Mouse (Mus musculus) fibroblast of lung, adult 2 months (primary cell): ENCODE measurements at regions not wholly inside any gene's neighbourhood (a gene's known extent, or its start where the extent isn't known, plus 50 kb on each side); places are given as distances from the start of the nearest gene placed in this dataset.

Experiments
- DNase-seq: peaks from one replicate; pipeline ENCODE4 v3.0.0-alpha.2; 2011; ENCODE audit warnings: low read depth

DNA sequence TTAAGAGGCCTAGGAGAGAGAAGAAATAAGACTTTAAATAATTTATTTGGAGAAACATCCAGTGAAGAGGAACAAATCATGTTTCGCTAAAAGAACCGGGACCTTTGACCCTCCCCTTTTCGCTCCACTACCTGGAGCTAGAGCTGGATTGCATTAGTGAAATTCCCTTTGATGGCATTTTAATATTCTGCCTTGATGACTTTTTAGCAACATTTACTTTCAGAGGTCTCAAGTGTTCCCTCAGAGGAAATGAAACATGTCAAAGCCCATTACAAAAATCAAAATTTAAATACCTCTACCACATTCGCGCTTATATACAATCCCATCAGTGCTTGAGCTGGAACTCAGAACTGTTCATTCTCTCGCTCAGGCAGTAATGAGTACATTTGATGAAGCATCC lies 297.0 kb upstream of the Gm10295 start:
- DNase-seq: no peak

DNA sequence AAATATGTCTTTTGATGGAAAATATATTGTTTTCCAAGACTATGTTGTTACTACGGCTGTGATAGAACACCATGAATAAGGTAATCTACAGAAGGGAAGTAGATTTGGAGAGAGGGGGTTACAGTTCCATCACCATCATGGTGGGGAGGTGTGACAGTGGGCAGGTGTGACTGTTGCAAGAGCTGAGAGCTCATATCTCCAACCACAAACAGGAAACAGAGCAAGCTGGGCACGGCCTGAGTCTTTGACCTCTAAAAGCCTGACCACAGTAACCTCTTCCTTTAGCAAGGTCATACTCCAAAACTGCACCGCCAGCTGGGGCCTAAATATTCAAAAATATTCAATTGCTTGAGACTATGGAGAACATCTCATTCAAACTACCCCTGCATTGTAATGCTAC lies 295.7 kb upstream of the Gm10295 start:
- no peak for DNase-seq

DNA sequence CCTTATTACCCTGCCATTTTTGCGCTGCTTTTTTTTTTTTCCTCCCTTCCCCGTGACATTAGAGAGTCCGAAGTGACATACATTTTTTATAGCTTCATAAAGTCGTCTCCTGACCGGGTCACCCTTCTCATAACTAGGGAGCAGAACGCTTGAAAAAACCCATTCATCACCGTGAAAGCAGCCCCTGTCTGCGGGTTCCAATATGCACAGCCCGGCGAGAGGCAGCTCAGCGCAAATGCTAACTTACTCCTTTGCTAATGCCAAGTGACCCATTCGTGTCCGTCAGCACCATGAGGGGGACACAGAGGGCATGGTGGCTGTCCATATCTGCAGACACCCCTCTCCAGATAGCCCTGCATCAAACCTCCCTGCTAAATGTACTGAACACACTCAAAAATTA lies 271.8 kb upstream of the Gm10295 start:
- DNase-seq: no peak

DNA sequence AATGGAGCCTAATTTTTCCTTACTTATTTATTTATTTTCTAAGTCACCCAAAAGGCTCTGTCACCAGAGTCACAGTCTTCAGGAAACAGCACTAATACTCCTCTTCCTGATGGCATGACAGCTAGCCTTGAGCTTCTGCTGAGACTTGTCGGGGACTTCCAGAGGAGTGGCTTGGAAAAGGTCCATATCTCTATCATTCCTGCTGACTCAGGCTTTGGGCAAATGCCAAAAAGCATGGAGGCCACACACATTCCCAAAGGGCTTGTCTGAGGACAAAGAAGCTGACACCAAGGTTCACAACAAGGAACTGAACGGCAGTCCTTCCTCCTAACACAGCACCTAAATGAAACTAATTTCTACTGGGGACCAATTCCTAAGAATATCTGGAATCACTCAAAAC lies 251.9 kb upstream of the Gm10295 start:
- DNase-seq: no peak

DNA sequence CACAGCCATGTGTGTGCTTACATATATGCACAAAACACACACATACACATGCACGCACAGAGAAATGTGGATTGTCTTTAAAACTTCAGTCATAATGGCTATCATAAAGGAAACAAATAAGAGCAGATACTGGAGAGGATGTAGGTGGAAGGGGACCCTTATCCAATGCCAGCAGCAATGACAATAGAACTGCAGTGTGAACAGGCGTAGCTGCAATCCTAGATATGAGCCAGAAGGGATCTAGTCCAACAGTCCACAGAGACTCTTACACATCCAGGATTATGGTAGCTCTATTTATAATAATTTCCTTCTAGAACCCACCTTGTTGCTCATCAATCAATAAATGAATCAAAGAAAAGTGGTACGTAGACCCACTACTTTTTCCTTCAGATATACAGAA lies 245.5 kb upstream of the Gm10295 start:
- no peak for DNase-seq

DNA sequence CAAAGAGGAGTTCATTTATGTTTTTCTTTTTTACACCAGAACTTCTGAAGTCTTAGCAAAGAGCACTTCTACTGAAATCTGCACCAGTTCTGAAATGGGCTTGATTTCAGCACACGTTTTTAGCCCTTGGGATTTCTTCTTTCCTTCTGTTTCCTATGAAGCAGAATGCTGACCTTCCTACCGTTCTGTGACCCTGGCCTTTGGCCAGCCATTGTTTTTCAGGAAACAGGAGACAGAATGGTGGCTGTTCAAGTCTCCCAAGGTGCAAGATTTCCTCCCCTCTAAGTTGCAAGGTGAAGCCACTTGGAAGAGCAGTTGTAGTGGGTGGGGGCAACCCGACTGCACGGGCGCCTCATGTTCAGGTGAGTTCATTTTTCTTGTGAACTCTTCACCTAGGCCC lies 236.3 kb upstream of the Gm10295 start:
- no peak for DNase-seq

DNA sequence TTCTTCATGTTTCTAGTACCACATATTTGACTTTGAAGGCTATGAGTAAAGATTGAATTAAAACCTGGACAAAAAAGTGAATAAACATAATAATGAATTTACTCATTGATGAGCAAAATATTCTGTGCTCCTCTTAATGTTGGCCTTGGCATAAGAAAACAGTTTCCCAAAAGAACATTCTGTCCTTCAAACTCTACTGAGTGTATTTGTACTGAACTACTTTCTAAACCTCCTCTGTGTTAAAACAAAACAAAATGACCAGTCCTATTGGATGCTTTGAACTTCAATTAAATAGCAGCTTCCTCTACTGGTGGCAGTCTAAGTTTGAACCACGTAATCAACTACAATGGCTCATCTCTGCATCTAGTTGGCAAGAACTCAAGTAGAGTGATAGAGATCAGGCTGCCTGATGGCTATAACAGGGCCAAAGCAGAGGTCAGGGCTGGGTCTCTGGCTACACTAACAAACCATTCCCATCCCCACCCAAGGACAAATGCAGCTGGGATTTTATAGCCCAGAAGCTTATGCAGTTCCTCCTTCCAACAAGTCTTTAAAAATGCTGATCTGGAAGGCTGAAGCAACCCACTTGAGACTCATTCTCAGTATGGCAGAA lies 232.3 kb upstream of the Gm10295 start:
- no peak for DNase-seq

DNA sequence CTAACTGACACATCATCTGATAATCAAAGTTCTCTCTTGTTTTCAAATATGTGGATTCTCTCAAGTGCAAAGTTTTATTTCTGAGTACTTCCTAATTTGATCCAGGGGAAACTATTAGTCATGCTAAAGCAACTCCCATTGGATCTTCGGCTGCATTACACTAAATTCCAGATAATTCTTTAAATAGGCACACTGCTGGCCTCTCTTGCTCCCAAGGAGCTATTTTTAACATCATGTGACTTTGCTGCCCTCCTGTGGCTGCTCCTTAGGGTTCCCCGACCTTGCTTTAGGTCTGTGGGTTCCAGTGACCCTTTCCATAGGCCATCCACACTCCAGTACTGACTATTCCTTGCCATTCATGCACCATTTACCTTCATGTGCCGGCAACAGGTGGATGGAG lies 230.5 kb upstream of the Gm10295 start:
- DNase-seq: peak; percentile 27

DNA sequence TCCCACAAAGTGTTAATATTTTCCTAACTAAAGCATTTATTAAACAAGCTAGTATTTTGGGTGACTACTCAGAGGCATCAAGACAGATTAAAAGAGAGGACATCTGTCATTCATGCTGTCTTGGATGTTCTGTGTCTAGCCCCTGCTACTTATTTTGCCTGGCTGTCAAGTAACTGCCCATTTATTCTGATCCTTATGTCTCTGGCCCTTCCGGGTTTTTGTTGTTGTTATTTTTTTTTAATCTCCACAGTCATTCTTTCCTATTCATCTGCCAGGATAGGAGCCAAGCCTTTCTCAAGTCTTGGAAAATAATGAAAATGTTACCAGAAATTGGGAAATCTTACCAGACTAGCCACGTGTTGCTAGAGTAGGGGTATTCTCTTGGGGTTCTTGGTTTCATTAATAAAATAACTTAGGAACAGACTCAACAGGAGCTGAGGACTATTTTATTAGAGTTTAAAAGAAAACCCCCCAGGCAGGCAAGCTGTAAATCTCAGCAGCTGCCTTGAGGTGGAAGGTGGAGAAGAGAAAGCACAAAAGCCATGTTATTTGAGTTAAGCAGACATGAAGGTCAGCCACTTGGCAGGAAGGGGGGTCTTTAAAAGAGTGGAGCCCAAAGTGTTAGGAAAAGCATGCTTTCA lies 209.1 kb upstream of the Gm10295 start:
- peak; percentile 49 for DNase-seq

DNA sequence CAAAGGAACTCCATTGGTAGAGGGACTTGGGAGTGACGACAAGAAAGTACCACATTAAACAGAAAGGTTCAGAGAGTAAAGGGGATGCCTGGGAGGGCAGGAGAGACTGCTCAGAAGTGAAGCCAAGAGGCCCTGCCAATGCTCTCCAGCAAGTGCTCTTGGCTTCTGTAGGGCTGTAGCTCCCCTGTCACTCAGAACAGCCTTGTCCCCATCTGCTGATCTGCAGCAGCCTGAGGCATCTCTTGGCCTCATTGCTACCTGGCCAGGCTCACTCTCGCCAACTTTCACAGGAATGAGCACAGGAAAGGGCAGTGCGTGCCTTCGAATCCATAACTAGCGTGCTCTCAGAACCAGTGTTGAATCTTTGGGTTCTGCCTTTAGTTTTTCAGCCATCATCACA lies 205.2 kb upstream of the Gm10295 start:
- no peak for DNase-seq

DNA sequence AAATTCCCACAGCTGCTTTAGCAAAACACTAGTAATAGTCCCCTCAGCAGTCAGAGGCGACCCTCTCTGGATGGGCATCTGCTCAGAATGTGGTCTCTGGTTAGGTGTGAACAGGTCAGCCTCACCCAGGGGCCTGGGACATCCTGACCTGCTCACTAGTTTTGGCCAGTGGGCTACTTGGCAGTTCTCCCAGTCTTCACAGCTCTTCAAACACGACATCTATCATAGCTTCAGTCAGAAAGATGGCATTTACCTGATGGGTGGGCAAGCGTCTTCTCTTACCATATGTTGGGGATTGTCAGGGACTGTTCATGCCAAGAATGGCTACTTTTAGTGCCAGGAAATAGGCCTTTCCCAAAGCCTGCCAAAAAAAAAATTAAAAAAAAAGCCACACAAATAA lies 204.2 kb upstream of the Gm10295 start:
- peak; percentile 77 for DNase-seq

DNA sequence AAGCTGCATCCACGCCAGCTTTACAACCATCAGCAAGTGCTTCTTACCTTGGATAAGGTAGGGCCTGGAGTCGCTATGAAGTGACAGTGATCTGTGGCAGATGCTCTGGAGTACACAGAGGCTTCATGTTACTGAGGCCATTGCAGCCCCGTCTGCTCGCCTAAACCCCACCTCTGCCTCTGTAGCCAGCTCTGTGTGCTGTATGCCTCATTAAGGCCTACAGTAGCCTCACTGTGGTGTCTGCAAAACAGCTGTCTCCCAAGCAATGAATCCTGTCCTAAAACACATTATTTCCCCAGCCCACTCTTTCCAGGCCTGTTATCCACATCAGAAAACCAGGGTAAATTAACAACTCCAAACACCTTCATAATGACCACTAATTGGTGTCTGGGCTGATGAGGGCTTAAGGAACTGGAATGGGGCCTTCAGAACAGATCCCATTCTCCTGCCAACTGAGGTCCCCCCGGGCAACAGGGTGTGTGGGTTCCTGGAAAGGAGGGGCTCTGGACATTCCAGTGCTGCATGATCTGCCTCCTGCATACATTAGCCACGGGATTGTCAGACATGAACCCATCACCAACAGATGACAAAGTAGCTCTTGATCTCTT lies 195.4 kb upstream of the Gm10295 start:
- no peak for DNase-seq

DNA sequence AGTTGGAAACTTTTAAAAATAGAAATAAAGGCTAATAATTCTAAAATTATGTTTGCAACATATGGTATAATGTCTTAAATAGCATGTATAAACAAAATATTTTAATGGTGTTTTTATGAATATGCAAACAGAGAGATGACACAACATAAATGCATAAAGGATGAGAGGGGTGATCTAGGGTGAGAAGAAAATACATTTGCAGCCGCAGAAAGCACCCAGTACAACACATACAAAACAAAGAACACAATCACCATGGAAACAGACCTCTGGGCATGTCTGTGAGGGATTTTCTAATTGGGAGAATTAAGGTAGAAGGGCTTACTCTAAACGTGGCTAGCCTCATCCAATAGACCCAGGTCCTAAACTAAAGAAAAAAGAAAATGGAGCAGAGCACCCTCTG lies 190.2 kb upstream of the Gm10295 start:
- DNase-seq: no peak

DNA sequence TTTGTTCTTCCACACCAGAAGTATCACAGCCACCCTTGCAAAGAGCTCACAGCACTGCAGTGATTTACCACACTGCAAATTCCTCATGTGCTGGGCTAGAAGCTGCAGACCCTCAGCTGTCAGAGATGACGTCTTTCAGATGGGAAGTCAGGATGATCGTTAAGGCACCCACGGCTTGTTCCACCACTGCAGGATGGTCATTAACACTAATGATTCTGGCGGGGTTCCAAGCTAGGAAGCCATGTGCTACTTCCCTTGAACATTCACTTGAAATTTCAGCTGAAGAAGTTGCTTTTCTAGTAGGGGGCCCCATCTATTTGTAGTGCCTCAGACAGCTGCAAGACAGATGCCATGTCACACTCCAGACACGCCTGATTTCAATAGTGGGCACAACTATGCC lies 181.8 kb upstream of the Gm10295 start:
- DNase-seq: no peak

DNA sequence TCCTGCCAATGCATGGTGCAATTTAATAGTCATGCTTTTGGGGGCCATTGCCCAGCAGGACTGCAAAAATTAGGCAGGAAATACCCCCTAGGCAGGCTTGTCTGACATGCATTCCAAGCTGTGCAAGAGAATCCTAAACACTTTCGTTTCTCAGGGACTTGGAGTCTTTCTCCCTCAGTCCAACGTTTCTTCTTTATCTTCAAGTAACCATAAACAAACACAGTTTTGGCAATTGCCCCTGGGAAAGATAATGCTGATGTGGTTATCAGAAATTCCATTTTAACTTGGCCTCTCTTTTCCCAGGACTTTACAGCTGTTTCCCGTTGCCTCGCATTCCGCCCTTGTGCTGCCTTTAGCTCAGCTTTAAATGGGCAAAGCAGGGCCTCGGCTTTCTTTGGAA lies 180.2 kb upstream of the Gm10295 start:
- peak; percentile 69 for DNase-seq

DNA sequence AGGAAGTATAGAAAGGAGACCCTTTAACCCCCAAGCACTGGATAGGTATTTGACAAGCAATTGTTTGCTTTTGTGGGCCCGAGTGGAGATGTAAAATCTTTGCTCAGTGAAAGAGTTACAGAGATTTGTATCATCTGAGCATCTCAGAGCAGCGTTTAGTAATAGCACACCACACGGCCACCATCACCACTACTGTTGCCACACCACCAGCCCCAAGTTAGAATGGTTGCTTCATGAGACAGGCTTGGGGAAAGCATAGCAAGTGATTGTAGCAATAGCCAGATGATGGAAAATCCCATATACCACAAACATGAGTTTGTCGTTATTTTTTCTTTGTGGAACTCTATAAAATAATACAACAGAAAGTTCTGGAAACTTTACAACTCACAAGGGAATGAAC lies 179.6 kb upstream of the Gm10295 start:
- peak; percentile 21 for DNase-seq

DNA sequence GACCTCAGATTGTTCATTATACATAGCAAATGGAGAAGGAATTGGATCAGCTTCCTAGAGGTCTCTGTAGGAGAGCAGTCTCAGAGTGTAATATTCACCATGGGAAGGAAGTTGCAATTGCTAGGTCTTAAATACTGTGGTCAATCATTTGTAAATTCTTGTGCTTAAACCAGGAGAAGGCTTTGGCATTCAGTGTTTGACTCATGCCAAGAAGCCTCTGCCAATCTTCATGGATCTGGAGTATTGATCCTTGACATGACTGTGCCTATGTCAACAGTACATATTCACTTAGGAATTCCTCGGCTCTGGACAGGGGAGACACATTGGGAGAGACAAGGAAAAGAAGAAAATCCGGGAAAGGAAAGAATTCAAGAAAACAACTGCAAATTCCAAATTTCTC lies 174.9 kb upstream of the Gm10295 start:
- DNase-seq: peak; percentile 18

DNA sequence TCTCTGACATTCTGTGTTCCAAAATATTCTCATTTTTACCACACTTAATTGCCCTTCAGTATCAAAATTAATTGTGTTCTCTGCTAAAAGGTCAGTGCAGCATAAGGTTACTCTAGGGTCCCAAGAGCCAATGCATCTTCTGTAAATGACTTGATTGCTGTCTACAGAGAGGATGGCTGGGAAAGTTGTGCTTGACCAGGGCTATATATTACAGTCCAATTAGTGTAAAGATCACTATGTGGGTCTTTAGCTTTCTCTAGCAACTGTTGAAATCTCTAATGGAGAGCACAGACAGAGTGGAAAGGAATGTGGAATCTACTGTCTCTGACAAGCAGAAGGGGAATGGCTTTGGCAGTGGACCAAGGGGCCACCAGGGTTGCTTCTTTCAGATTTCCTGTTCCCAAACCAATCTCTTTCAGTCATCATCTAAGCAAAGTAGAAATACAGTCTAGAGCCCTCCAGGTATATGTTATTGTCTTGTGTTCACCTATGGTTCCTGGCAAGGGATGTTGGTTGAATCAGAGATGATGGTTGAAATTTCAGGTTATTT lies 173.4 kb upstream of the Gm10295 start:
- DNase-seq: no peak

DNA sequence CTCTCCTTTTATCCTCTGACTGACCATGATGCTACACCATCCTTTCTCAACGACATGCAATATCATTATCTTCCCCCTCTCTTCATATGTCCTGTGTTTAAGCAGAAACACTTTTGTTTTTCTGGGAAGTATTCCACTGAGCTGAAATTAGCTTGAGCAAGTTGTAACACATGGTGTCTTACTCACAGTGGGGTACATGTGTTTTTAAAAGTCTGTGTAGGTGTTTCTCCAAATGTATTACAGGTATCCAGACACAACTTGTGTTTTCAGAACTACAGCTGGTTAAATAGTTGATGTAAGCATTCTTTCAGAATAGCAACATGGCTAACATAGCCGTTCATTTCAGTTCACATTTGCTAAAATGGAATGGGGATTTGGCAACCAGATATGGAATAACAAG lies 172.8 kb upstream of the Gm10295 start:
- no peak for DNase-seq

DNA sequence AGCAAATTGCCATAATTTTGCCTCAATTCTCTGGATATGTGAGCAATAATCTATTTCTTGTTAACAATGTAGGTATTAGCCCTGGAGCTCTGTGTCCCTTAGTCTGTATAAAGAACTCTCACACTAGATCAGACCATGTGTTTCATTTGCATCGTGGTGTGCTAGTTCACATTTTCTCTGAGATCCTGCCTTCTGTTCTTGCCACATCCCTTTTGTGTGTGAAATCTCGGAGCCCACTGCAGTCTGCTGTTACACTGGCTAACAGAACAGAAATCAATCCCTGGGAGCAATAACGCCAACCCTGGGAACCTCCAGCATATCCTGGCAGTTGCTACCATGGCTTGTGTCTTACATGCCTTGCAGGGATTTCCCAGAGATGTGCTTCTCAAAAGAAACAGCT lies 156.1 kb upstream of the Gm10295 start:
- DNase-seq: no peak

DNA sequence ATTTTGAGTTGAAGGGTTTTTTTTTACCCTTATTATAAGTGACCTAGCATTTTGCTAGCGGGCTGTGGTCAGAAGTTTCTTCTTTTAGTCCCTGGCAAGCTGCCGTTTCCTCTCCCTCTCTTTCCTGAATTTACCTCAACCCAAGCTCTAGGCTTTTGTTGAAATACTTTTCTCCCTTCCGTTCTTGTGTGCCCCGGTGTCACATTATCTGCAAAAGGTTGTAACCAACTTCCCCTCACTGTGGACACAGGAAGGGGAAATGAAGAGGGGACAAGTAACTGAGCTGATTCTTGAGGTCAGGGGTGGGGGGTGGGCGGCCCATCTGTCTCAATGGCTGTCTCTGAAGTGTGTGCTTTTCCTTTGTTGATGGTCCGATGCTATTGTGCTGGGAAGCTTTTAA lies 149.4 kb upstream of the Gm10295 start:
- DNase-seq: no peak

DNA sequence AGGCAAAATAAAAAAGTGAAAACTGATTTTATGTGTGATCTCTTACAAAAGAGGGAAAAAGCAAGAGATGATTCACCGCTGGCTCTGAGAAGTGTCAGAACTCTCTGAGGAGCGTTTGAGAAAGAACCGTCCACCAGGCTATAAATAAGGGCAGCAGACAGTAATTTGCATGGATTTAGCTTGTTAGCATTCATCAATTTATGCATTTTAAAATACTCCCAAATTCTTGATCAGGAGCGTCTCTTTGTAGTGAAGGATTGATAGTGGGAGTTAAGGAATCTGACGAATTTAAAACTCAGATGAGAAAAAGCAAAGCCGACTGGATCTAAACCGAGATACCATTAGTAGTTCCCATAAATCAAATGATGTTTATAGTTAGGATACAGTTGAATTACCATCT lies 146.8 kb upstream of the Gm10295 start:
- no peak for DNase-seq

DNA sequence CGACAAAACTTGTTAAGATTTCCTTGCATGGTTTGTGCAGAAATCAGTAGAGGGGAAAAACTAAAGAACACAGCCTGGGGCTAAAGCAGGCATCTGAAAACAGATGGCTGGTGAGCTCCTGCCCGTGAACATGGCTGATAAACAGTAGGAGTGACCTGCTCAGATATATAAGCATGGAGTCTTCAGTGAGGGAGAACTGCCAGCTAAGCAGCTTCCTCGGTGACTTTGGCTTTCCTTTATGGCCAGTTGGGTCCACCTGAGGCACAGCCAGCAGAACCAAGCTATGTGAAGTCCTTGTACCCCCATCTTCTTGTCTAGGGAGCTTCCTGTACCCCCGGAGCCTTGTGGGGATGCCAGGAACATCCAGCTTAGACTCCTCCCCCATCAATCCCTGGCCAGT lies 139.8 kb upstream of the Gm10295 start:
- no peak for DNase-seq
